Mouse (Mus musculus): Measurements from ENCODE around the gene Plekha6.

DNA sequence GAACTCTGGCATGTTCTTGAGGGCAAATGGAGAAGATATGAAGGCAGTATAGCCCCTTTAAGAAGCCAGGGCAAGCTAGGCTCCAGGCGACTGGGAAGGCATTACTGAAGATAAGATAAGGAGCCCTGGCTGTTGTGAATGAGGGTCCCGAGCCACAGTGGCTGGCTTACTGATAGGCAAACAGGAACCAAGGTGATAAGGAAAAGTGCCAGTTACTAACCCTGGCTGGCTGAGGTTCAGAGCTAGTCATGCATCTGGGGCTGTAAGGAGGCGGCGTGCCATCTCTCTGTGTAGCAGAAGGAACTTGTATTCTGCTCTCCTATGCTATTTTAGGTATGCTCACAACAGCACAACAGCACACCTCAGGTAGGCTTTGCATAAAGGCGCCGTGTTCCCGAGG is 80.7 kb downstream of the Plekha6 start:
- no peak for TF ChIP-seq POLR2A (IDR thresholded peaks at IDR 0.05; ENCODE audit: insufficient read length, low read depth)
- TF ChIP-seq USF1 (IDR thresholded peaks at IDR 0.05; ENCODE audit: low read depth) = no peak
- no peak for TF ChIP-seq MAX (IDR thresholded peaks at IDR 0.05; ENCODE audit: low read depth)
- no peak for TF ChIP-seq POLR2AphosphoS2 (IDR thresholded peaks at IDR 0.05; ENCODE audit: insufficient read length, low read depth)
- no peak for TF ChIP-seq MYOG (IDR thresholded peaks at IDR 0.05; ENCODE audit: control insufficient read depth in 1 of 3, insufficient read depth in 1 of 3, insufficient read length in 2 of 3, low read depth in 2 of 3)
- no peak for TF ChIP-seq MYOD1 (IDR thresholded peaks at IDR 0.05; ENCODE audit: control insufficient read depth in 1 of 3, insufficient read length in 2 of 3, low read depth in 2 of 3)
- TF ChIP-seq CEBPB (IDR thresholded peaks at IDR 0.05; ENCODE audit: insufficient read depth, poor library complexity, severe bottlenecking) = no peak
- TF ChIP-seq SRF (IDR thresholded peaks at IDR 0.05; ENCODE audit: control insufficient read depth, insufficient read length, low read depth) = no peak
- no peak for TF ChIP-seq REST (IDR thresholded peaks at IDR 0.05; ENCODE audit: insufficient read depth, insufficient read length)

Measured in myocyte (in vitro differentiated cells).